Mouse (Mus musculus): Measurements from ENCODE around the gene Slit1. TPM values are rescaled to one million over a fixed set of nuclear protein-coding genes. Genes with fewer than 3 reads are reported as not detected.

The Slit1 gene
- total RNA-seq, 2 experiments from 2014 or later = not detected

DNA sequence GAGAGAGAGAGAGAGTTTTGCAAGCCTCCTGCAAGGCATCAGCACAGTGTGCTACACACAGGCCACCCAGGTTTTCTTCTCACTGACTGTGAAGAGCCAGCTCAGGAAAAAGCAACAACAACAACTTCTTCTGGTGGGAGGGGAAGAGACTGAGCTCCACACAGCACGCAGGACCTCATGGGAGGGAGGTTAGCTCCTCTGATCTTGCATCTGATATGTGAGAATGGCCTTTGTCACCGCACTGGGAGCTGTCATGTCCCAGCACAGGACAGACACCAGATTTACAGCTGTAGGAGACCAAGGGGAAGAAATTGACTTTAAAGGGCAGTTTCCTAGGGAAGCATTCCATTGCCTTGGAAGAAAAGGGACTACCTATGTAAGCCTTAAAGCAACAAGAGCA is 20.1 kb downstream of the Slit1 start:
- DNase-seq = no peak

DNA sequence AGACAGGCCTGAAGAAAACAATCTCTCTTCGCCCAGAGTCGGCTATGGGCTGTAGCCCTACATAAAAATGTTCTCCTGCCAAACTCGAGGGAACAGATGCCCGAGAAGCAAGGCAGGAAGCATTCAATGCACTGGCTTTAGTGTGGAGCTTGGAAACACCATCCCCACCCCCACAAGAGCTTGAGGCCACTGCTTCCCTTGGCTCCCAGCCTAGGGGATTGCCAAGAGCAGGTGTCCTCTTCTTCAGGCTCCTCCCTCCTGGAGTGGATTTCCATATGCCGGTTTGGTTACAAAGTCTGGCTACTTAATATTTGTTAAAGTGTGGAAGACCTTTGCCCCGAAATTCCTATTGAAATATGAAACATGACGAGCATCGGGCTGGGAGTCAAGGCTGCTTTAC is 24.0 kb downstream of the Slit1 start:
- no peak for DNase-seq

DNA sequence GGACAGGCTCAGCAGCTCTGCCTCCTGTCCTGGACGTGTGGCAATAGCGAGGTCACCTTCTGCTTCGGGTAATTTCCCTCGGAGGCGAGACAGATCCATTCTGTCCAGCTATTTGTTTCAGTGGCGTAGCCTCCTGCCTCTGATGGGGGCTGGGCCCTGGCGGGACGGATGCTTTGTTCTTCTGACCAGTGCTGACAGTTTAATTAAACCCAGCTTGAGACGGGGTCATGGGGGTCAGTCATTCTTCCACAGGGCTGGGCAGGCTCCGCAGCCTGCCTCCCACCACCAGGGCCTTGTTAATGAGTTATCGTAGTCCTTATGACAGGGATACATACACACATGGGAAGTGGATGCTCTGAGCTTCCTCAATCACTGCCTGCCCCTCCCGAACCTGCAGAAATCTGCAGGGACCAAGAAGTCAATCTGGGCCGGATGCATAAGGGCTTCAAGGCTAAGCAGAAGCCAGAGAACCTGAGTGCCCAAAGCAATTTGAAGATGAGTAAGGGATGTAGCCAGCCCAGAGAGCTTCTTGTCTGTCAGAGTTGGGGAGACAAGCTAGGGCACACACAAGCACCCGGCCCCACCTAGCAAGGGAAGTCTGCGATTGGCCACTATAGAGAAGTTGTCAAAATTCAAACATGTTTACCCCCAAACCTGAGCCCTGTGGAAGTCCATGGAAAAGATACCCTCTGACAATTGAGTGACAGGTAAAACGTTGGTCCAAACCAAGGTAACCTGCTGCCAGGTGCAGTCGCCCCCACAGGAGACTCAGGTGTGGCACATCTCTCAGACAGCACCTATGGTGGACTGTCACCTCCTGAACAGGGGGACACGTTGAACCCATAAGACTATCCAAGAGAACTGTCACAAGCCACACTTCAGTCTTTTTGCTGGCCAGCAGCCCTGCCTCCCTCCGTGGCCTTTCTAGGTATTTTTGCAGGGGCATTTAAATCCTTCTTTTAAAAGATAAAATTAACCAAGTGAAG is 26.9 kb downstream of the Slit1 start:
- no peak for DNase-seq

DNA sequence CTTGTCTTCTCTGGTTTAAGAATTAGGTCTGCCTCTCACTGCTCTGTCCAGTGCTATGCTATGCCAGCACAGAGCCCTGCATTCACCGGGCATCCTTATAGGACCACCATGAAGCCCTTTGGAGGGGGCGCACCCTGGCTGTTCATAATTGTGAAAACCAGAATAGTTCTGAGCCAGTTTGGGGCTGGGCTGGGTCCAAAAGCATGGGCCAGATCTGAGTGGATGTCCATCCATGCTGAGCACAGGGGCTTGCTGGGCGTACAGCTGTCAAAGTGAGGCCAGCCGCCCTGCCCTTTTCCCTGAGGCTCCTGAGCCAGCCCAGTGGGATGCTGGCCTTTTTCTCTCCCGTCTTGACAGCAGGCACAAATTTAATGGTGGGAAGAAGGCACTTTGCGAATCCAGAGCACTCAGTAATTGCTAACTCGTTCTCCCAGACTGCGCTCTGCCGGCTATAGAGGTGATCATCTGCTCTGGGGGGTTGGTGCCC is 29.0 kb downstream of the Slit1 start:
- no peak for DNase-seq

DNA sequence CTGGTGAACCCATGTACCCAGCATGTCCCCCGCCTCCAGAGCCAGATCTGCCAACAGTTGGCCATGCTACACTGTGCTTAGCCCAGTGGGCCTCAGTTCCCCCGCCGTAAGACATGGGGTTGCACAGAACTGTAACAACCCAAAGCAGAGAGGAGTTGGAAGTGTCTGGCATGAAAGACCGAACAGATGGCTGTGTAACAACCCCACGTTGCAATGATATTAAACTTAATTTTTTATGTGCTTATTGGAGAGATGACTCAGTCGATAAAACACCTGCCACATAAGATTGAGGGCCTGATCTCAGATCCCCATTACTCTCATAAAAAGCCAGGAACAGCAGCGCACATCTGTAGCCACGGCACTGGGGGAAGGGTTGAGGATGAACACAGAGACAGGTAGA is 30.6 kb downstream of the Slit1 start:
- DNase-seq = no peak

DNA sequence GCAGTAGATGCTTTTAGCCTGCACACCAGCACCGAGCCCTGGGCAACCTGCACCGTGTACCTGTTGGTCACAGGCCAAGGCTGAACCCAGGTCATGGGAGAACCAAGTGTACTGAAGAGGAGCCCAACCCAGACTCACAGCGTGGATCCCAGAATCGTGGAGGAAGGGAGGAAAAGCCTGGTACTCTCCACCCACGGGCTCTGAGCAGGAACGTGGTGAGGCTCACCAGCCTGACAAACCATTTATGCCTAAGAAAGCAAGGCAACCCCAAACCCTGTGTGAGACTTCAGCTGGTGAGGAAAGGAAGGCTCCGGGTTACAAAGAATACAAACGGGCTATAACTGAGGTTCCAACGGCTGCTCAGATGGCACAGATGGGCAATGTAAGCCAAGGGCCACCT is 31.8 kb downstream of the Slit1 start:
- no peak for DNase-seq

DNA sequence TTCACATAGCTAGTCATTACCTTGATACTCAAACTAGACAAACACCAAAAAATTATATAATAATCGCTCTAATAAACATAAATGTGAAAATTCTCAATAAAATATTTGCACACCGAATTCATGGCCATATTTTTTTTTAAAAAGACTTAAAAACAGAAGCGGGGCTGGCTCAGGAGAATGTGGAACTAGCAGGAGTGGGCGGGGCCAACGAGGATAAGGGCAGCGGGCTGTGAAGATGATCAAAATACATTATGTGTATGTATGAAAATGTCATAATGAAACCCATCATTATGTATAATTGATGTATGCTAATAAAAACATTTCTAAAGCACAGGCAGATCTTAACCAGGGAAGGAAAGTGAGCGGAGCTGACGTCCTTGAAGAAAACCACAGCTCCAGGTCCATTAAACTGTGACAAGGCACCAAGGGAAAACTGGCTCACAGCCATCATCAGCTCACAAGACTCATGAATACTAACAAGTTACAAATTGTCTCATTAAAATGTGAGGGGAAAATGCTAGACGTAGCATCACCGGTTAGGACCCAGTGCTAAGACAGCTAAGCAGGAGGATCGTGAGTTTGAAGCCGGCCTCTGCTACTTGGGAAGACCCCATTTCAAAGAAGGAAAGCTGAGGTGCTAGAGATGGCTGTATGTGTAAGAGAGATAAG is 33.8 kb downstream of the Slit1 start:
- DNase-seq = no peak

DNA sequence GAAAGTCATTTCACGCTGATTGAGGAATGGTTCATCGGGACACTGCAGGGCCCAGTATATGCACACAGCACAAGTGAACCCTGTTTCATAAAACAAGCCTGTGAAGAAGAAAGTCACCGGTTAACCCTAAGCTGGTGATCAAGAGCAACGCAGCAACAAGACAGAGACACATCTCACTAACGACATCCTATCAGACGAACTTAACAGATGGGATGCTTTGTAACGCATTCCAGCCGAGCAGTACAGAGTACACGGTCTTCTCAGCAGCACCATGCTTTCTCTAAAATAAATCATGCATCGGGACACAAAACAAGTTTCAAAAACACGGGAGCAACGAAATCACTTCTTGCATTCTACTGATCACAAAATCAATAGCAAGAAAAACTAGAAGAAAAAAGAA is 35.6 kb downstream of the Slit1 start:
- no peak for DNase-seq

DNA sequence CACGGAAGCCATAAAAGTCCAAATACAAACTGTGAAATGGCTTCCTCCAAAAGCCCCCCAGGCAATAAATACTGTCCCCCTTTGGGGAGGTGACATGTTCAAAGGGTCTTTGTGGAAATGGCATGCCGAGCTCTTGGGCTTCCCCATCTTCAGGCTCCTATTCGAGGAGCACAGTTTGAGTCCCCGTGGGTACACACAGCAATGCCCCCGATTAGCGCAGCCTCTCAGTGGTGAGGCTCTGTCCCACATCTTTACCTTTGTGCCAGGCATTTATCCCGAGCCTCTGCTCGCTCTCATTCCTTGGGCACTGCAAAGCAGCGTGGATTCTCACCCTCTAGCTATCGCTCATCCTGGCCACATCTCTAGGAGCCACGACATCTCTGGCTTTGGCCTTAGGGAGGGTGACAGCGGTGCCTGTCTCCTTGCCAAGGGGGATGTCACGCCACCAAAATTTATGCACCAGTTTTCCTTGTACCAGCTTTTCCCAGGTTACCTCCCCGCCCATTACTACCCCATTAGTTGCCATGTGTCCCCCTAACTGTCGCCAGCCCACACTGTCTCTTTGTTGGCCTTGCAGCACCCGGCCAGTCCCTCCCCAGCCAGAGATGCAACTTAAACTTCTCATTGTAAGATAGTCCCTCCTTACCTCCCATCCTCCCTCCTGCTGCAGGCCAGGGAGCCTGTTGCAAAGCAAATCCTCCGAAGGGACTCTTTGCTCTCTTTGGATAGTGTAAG is 37.2 kb downstream of the Slit1 start:
- no peak for DNase-seq

DNA sequence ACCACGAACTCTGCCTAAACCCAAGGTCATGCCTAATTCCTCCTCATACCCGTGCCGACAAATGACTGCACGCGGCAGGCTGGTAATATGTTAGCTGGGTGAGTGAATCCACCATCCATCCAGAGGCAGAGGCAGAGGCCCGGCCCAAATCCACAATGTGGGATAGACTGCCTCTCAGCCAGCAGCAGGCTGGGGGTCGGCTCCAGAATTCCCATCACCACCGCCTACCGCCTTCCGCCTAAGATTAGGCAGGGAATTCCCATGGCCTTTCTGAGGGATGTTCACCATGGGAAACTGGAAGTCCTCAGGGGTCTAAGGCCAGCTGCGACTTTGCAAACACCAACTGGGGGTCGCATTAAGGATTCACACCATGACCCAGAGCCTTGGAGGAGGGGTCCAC is 38.0 kb downstream of the Slit1 start:
- DNase-seq = no peak

DNA sequence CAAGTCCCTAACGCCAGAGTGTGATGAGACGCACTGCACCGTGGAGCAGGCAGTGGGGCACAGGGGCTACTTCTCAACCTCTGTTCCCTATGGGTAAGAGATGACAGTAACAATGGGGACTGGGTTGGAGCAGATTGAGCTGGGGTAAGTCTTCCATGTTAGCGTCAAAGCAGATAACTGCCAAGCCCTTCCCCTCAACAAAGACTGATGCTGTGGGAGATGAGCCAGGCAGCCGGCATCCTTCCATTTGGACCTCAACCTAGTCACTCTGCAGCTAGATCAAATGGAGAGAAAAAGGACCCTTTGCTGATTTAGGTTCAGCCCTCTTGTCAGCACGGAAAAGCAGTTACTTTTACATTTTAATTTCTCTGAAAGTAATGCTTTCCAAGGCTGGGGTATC is 40.8 kb downstream of the Slit1 start:
- DNase-seq = no peak

DNA sequence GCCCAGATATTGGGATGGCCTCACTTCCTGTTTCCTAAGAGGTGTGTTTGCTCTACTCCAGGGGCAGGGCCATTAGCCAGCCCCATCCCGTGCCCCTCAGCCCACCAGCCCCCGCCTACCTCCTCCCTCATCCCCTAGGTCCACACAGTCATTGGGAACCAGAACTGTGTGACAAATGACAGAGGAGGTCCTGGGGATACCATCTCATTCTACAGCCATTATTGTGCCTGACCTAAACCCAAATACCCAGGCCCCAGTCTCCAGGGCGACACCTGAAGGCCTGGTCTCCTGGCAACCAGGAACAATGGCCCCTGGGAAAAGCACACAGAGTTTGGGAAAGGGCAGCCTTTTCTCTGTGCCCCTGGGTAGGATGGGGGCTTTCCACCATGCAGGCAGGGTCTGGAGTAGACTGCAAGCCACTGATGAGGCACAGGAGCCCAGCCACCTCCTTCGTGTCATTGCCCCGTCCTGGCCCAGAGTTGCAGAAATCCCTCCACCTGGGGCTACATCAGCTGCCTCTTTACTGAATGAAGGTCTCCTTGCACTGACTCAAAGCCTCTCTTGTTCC is 44.5 kb downstream of the Slit1 start:
- DNase-seq = no peak

DNA sequence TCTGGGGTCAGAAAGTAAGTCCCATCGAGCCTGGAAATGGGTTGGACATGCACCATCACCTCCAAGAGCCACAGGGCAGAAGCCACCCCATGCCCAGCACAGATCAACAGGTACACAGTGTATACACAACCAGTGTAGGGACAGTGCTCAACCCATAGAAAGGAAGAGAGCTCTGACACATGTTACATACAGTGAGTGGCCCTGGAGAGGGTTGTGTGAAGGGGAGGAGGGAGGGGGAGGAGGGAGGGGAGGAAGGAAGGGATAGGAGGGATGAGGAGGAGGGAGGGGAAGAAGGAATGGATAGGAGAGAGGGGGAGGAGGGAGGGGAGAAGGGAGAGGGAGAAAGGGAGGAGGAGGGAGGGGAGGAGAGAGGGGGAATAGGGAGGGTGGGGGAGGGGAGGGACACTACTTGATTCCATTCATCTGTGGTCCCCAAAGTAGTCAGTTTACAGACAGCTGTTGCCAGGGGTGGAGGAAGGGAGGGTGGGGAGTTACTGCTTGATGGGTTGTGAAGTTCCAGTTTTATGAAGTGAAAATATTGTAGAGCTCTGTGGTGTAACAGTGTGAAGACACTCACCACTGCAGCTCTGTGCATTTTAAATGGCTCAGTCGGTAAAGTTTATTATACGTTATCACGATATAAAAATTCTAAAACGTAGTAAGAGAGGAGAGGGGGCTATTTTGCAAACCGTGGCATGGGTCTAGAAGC is 45.5 kb downstream of the Slit1 start:
- no peak for DNase-seq

DNA sequence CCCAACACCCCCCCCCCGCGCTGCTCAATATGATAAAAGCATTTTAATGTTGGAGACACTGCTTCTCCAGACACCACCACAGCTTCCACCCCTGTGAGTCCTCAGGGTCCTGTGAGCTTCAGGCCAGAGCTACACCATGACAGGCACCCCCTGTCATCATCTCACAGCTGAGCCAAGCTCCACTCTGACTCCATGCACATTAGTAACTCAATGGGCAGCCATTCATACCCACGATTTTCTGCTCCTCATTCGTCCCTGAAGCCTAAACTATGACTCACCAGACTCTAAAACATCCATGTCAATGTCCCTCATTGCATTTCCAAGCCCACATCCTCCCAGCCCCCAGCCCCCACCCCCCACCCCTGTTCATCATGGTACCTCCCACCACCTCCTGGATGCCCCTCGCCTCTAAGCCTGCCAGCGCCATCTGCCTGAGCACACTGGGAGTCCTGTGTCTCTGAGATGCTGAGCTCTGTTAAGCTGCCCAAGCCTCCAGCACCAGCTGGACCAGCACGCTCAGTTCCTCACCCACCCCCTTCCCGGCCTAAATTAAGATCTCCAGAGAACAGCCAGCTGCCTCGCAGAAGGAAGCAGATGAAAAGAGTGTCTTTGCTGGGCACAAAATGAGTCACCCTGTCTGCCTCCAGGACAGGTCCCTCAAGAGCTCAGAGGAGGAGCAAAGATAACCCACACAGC is 46.2 kb downstream of the Slit1 start:
- no peak for DNase-seq

DNA sequence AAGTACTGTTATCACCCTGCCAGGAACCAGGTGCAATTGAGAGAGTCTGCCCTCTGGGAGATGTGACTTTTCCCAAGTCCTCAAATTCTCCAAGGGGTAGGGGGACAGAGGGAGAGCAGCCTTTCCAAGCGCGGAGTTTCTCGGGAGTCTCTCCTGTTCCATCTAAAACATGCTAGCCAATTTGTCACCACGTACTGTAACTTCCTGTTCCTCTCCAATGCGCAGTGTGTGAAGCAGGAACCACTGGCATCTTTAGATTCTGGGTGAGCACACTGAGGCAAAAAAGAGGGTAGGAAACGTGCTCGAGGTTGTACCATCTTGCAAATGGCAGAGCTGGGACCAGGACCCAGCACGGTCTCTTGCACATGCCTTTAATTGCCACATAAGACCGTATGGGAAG is 47.0 kb downstream of the Slit1 start:
- DNase-seq = no peak

DNA sequence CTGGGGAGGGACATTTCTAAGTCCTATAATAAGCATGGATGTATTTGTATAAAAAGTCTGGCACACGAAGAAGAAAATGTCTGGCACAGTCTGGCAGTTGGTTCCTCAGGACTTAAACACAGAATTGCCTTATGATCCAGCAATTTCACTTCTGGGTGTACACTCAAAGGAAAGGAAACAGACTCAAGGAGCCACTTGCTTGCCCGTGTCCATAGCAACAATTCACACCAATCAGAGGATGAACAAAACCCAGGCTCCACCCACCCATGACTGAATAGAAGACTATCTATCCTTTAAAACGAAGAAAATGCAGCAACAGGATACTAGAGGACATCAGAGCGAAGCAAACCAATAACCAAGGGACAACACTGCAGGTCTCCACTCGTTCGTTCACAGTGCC is 48.4 kb downstream of the Slit1 start:
- DNase-seq = no peak

DNA sequence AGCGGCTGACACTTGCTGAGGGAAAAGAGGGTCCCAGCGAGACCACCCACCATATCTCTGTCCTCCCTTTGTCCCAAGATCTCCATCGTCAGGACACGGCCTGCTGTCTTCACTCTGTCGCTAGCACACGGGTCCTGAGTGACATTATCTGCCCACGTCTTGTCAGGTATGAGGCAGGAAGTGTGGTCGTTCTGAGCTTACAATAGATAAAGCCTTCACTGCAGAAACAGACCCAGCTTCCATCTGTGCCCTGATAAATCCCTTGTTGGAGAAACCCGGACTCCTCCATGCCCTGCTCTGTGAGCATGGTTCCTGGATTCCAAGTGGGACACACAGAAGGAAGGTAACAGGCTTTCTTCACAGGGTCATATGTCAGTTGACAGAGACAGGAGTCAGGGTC is 48.9 kb downstream of the Slit1 start:
- no peak for DNase-seq

DNA sequence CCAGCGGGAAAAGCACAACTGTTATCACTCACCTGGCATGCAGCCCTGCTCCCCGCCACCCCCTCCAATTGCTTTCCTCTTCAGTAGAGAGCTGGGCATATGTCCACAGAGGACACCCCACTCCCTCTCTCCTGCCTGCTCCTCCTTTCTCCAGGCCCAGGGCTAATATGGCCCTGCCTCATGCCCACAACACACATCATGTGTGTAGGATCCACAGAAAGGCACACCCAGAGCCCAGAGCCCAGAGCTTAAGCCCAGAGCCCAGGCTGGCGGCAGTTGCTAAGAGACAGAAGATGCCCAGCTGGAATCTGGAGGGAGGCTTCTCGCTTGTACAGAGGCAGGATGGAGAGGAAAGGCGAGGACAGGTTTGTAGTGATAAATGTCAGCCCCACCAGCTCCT is 49.7 kb downstream of the Slit1 start:
- no peak for DNase-seq

DNA sequence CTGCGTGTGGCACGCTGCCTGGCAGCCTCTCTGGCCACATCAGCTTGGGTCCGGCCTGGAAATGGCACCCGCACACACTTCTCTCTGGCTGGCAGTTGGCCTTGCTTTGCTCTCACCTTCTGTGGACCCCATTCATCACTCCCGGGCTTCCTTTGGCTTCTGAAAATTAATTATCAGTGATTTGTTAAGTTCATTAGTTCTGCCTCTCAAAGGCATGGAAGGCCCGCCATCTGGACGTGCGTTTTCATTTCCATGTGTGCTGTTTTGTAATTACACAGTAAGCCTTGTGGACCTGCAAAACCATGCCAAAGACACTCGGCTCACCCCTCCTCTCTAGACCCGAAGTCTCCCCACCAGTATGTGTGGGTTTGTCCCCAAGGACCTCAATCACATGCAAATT is 53.4 kb downstream of the Slit1 start:
- DNase-seq = no peak

DNA sequence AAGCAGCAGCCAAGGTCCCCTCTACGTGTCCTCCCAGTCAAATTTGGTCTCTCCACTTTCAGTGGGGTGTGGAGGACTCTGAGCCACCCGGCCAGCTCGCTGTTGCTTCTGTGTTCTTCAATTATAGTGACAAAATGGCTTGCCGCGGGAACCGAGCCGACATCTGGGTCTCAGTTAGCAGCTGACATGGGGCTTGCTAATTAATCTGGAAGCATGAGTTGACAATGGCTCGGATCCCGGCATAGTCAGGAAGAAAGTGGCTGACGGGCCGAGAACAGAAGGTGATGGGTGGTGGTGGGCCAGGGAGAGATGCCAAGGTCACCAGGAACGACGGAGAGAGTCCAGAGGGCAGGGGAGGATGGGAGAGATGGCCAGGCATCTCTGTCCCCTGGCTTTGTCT is 55.2 kb downstream of the Slit1 start:
- no peak for DNase-seq

DNA sequence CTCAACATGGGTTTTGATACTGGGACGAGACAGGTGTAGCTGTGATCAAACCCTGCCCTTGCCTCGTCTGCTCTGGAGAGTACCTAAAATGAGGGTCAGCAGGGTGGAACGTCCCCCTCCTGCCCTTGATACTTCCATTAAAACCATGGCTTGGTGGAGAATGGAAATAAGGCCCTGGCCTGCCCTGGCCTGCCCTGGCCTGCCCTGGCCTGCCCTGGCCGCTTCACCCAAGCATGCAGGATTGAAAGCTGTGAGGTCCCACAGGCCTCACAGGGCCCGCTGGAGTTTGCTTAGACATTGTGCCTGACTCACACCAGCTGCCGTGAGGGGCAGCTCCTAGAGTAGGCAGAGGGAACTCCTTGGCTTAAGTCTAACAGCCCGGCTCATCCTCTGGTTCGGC is 55.6 kb downstream of the Slit1 start:
- DNase-seq = no peak

DNA sequence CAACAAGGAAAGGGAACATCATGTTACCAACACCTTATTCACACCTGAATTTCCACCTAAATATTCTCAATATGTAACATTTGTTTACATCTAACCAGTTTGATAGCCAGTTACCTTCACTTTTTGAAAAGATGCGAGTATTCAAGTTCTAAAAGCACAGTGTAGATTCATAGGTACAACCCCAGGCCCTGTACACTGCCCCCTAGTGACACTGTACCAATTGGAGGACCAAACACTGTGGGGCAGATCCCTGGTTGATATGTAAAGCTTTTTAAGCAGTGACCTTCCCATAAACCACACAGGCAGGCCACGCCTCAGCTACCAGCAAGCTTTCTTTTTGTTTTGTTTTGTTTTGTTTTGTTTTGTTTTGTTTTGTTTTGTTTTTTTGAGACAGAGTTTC is 57.3 kb downstream of the Slit1 start:
- no peak for DNase-seq

Data from heart, postnatal 4 days (tissue).